Comparison of ENCODE assay signal across 25 mouse cellular contexts in the genomic region with DNA sequence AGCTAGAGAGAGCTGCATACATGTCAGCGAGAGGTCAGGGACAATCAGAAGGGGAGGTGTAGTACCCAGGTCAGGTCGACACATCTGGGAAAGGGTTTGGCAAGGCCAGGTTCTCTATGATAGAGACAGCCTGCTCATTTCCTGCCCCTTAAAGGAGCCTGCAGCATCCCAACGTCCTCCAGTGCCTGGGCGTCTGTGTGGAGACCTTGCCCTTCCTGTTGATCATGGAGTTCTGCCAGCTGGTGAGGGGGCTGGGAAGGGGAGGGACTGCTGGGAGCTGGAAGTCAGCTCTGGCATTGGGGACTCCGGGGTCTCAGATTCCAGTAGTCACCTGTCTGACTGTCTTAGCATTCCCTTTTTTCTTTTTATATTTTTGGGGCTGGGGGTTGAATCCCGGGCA. TPM values are rescaled to one million over a fixed set of nuclear protein-coding genes. Genes with fewer than 3 reads are reported as not detected.
DNase-seq lines count a peak whose midpoint lies in the region; ATAC-seq lines count a peak whose summit lies in the region.
"Had no signal": no experiment of that assay in that cellular context is flagged by ENCODE, and none has a peak within 500 bp of the region (broad histone marks: within the 10 kb centered on the region; RNA-seq: fewer than 3 reads in every experiment).

No protein-coding gene starts in this region.

- H3K4me2 ChIP-seq in embryonic facial prominence, embryonic 12.5 days (replicated peaks), result no peak overlapping the region
- H3K4me2 ChIP-seq: embryonic facial prominence, embryonic 15.5 days; heart, embryonic 11.5 days; hindbrain, embryonic 13.5 days; limb, embryonic 13.5 days; liver, embryonic 15.5 days; stomach, embryonic 15.5 days had no signal

- H3K36me3 ChIP-seq in embryonic facial prominence, embryonic 12.5 days, result peaks cover 86% of the 10 kb centered on the region
- H3K36me3 ChIP-seq in embryonic facial prominence, embryonic 10.5 days (replicated peaks), result peaks cover 88% of the 10 kb centered on the region
- H3K36me3 ChIP-seq: G1E; liver, embryonic 15.5 days had no signal

- H3K27me3 ChIP-seq in embryonic facial prominence, embryonic 12.5 days, result 0 out of 2 replicates have a peak, but pooled peaks cover 7% of the 10 kb centered on the region
- peaks cover 37% of the 10 kb centered on the region for H3K27me3 ChIP-seq in embryonic facial prominence, embryonic 10.5 days (replicated peaks; ENCODE audit: low read depth, poor library complexity, severe bottlenecking)
- H3K27me3 ChIP-seq: embryonic facial prominence, embryonic 15.5 days; limb, embryonic 13.5 days; stomach, embryonic 15.5 days had no signal

- DNase-seq in adrenal gland, adult 2 months, result peak; percentile 58
- no peak for DNase-seq in adrenal gland, postnatal 36 days
- no peak for DNase-seq in embryonic facial prominence, embryonic 10.5 days (ENCODE audit: low spot score)
- peak; percentile 76 for DNase-seq in kidney, postnatal 10 days
- no peak for DNase-seq in kidney, adult 8-10 months
- DNase-seq in kidney, postnatal 14 days, result peak; percentile 71
- DNase-seq: forebrain, postnatal 0 days; right cerebral cortex, postnatal 25 days; thymus, adult 18-20 months; thymus, postnatal 4 days had no signal

- peaks cover 12% of the 10 kb centered on the region for H3K4me1 ChIP-seq in embryonic facial prominence, embryonic 12.5 days
- peaks cover 24% of the 10 kb centered on the region for H3K4me1 ChIP-seq in embryonic facial prominence, embryonic 10.5 days

- H3K9ac ChIP-seq in embryonic facial prominence, embryonic 12.5 days, result no peak overlapping the region
- H3K9ac ChIP-seq: embryonic facial prominence, embryonic 15.5 days; forebrain, postnatal 0 days; hindbrain, embryonic 13.5 days; limb, embryonic 13.5 days; liver, embryonic 15.5 days; stomach, embryonic 15.5 days had no signal

- ATAC-seq in embryonic facial prominence, embryonic 12.5 days (ENCODE audit: insufficient number of reproducible peaks, insufficient read depth, low FRiP score, low TSS enrichment), result no peak
- no peak for ATAC-seq in frontal cortex, adult (ENCODE audit: low TSS enrichment)
- ATAC-seq: activated CD4-positive, CD25-positive, alpha-beta regulatory T cell, adult 4 months; forebrain, postnatal 0 days; inflammation-experienced regulatory T-cells, adult 6 months had no signal

- 69% methylated on average over 6 of the region's 6 CpGs for WGBS in embryonic facial prominence, embryonic 12.5 days
- WGBS in embryonic facial prominence, embryonic 10.5 days, result 73% methylated on average over 6 of the region's 6 CpGs

- H3K27ac ChIP-seq in embryonic facial prominence, embryonic 12.5 days, result 0 out of 2 replicates have a peak overlapping the region, but pooled peaks have one; percentile 4
- no peak overlapping the region for H3K27ac ChIP-seq in embryonic facial prominence, embryonic 10.5 days (replicated peaks)
- H3K27ac ChIP-seq: embryonic facial prominence, embryonic 15.5 days; hindbrain, embryonic 13.5 days; limb, embryonic 13.5 days; liver, embryonic 15.5 days; stomach, embryonic 15.5 days had no signal

- H3K9me3 ChIP-seq in embryonic facial prominence, embryonic 12.5 days, result no peaks in the 10 kb centered on the region
- no peaks in the 10 kb centered on the region for H3K9me3 ChIP-seq in embryonic facial prominence, embryonic 10.5 days
- H3K9me3 ChIP-seq: embryonic facial prominence, embryonic 15.5 days; G1E; hindbrain, embryonic 13.5 days; limb, embryonic 13.5 days; liver, embryonic 15.5 days; stomach, embryonic 15.5 days had no signal

- no peak overlapping the region for H3K4me3 ChIP-seq in embryonic facial prominence, embryonic 12.5 days
- no peak overlapping the region for H3K4me3 ChIP-seq in embryonic facial prominence, embryonic 10.5 days
- H3K4me3 ChIP-seq: embryonic facial prominence, embryonic 15.5 days; hindbrain, embryonic 13.5 days; limb, embryonic 13.5 days; liver, embryonic 15.5 days; megakaryocyte, embryonic 14.5 days; stomach, embryonic 15.5 days had no signal

RNA-seq across cellular contexts. Expression of a gene that starts 6.3 kb away (rescaled TPM):
- 1 to 10 TPM in 1 of 2 experiments, under 1 TPM in 1; 0.49 to 2.0 TPM for total RNA-seq in adrenal gland, adult 2 months (2021)
- polyA plus RNA-seq in adrenal gland, adult 2 months (2012; rRNA removed), result 1.6 and 2.9 TPM in 2 replicates
- total RNA-seq in adrenal gland, postnatal 36 days (2021), result 1 to 10 TPM; 1.1 to 1.4 TPM
- polyA plus RNA-seq in embryonic facial prominence, embryonic 12.5 days (2016; fragmentation: Nextera tagmentation; extraction: Ambion mirVana), result 1.6 and 2.5 TPM in 2 replicates
- polyA plus RNA-seq in embryonic facial prominence, embryonic 10.5 days (2016; fragmentation: Nextera tagmentation; extraction: Ambion mirVana), result 1.6 and 1.7 TPM in 2 replicates
- total RNA-seq: gastrocnemius, adult 18-20 months; heart, postnatal 25 days had no signal
- polyA plus RNA-seq: G1E had no signal

RNA-seq across cellular contexts. Expression of a gene that starts 7.2 kb away (rescaled TPM):
- 1 to 10 TPM; 6.2 to 8.6 TPM for total RNA-seq in adrenal gland, adult 2 months (2021)
- polyA plus RNA-seq in adrenal gland, adult 2 months (2012; rRNA removed), result 38.0 and 61.3 TPM in 2 replicates
- total RNA-seq in adrenal gland, postnatal 36 days (2021), result 1 to 10 TPM; 6.1 to 8.5 TPM
- polyA plus RNA-seq in embryonic facial prominence, embryonic 12.5 days (2016; fragmentation: Nextera tagmentation; extraction: Ambion mirVana), result 3.3 and 5.2 TPM in 2 replicates
- polyA plus RNA-seq in embryonic facial prominence, embryonic 10.5 days (2016; fragmentation: Nextera tagmentation; extraction: Ambion mirVana), result 2.1 and 3.0 TPM in 2 replicates
- total RNA-seq: gastrocnemius, adult 18-20 months had no signal
- polyA plus RNA-seq: activated CD4-positive, CD25-positive, alpha-beta regulatory T cell, adult 4 months; liver, embryonic 15.5 days had no signal

RNA-seq across cellular contexts. Expression of a gene that starts 23.7 kb away (rescaled TPM):
- total RNA-seq in adrenal gland, adult 2 months (2021), result 100 to 1,000 TPM; 127 to 129 TPM
- 147 and 170 TPM in 2 replicates for polyA plus RNA-seq in adrenal gland, adult 2 months (2012; rRNA removed)
- 100 to 1,000 TPM; 121 to 125 TPM for total RNA-seq in adrenal gland, postnatal 36 days (2021)
- polyA plus RNA-seq in embryonic facial prominence, embryonic 12.5 days (2016; fragmentation: Nextera tagmentation; extraction: Ambion mirVana), result 173 and 176 TPM in 2 replicates
- 157 and 161 TPM in 2 replicates for polyA plus RNA-seq in embryonic facial prominence, embryonic 10.5 days (2016; fragmentation: Nextera tagmentation; extraction: Ambion mirVana)

RNA-seq across cellular contexts. Expression of a gene that starts 33.9 kb away (rescaled TPM):
- total RNA-seq in adrenal gland, adult 2 months (2021), result under 1 TPM in 1 of 2 experiments, not detected in 1; 0.20 TPM
- 0.70 and 1.8 TPM in 2 replicates for polyA plus RNA-seq in adrenal gland, adult 2 months (2012; rRNA removed)
- total RNA-seq in adrenal gland, postnatal 36 days (2021), result under 1 TPM; 0.16 to 0.53 TPM
- polyA plus RNA-seq in embryonic facial prominence, embryonic 12.5 days (2016; fragmentation: Nextera tagmentation; extraction: Ambion mirVana), result 2.4 and 2.5 TPM in 2 replicates
- polyA plus RNA-seq in embryonic facial prominence, embryonic 10.5 days (2016; fragmentation: Nextera tagmentation; extraction: Ambion mirVana), result 0.88 and 1.5 TPM in 2 replicates
- polyA plus RNA-seq: activated CD4-positive, CD25-positive, alpha-beta regulatory T cell, adult 4 months; inflammation-experienced regulatory T-cells, adult 6 months; spleen, adult 2 months had no signal

RNA-seq across cellular contexts. Expression of a gene that starts 40.0 kb away (rescaled TPM):
- 10 to 100 TPM; 26.9 to 30.1 TPM for total RNA-seq in adrenal gland, adult 2 months (2021)
- 22.1 and 27.4 TPM in 2 replicates for polyA plus RNA-seq in adrenal gland, adult 2 months (2012; rRNA removed)
- total RNA-seq in adrenal gland, postnatal 36 days (2021), result 10 to 100 TPM; 27.1 to 36.0 TPM
- polyA plus RNA-seq in embryonic facial prominence, embryonic 12.5 days (2016; fragmentation: Nextera tagmentation; extraction: Ambion mirVana), result 75.6 and 76.3 TPM in 2 replicates
- 127 and 132 TPM in 2 replicates for polyA plus RNA-seq in embryonic facial prominence, embryonic 10.5 days (2016; fragmentation: Nextera tagmentation; extraction: Ambion mirVana)

Comparison
In these comparisons a context has a peak if more than half of its experiments do, and no peak if none do; other contexts are left out.
1. DNase-seq: peak in adrenal gland, adult 2 months (single experiment), kidney, postnatal 10 days (single experiment) and kidney, postnatal 14 days (single experiment); none in adrenal gland, postnatal 36 days (0 of 2), embryonic facial prominence, embryonic 10.5 days (single experiment) and kidney, adult 8-10 months (0 of 2).